Mouse (Mus musculus): ENCODE measurements around the gene Fbxo4. TPM values are rescaled to one million over a fixed set of nuclear protein-coding genes. Genes with fewer than 3 reads are reported as not detected.

Fbxo4 gene
- total and polyA plus RNA-seq, 2 experiments from 2014 or later = 9.8 to 11.4 TPM

GRCm38 (mm10) chr15:3970193-3970592 is 9.2 kb downstream of the Fbxo4 start:
- 97% methylated on average over 6 of the region's 6 CpGs for WGBS
- no peaks in the 10 kb centered on the region for H3K4me1 ChIP-seq (ENCODE audit: insufficient read depth, low read length)
- TF ChIP-seq CTCF (IDR thresholded peaks at IDR 0.05) = no peak
- H3K4me3 ChIP-seq (ENCODE audit: low read depth, low read length) = no peak overlapping the region
- H3K4me2 ChIP-seq (ENCODE audit: low read depth, low read length, poor library complexity, severe bottlenecking) = no peak overlapping the region
- peaks cover 15% of the 10 kb centered on the region for H3K36me3 ChIP-seq (ENCODE audit: insufficient read depth, low read length)
- DNase-seq (ENCODE audit: low spot score) (no peak), ATAC-seq (ENCODE audit: low FRiP score) (no peak)
- H3K9ac ChIP-seq (replicated peaks; ENCODE audit: low read length, poor library complexity, severe bottlenecking) = no peak overlapping the region
- no peaks in the 10 kb centered on the region for H3K27me3 ChIP-seq (ENCODE audit: insufficient read depth, low read length)
- H3K27ac ChIP-seq (ENCODE audit: low read depth, low read length) = no peak overlapping the region
- no peaks in the 10 kb centered on the region for H3K9me3 ChIP-seq (ENCODE audit: low read length)

GRCm38 (mm10) chr15:3969743-3970142 is 9.6 kb downstream of the Fbxo4 start:
- 94% methylated on average over 14 of the region's 14 CpGs for WGBS
- H3K9me3 ChIP-seq (ENCODE audit: low read length) = no peaks in the 10 kb centered on the region
- H3K36me3 ChIP-seq (ENCODE audit: insufficient read depth, low read length) = peaks cover 15% of the 10 kb centered on the region
- H3K27ac ChIP-seq (ENCODE audit: low read depth, low read length) = no peak overlapping the region
- no peak for DNase-seq (ENCODE audit: low spot score)
- no peak overlapping the region for H3K9ac ChIP-seq (replicated peaks; ENCODE audit: low read length, poor library complexity, severe bottlenecking)
- H3K4me2 ChIP-seq (ENCODE audit: low read depth, low read length, poor library complexity, severe bottlenecking) = no peak overlapping the region
- no peak overlapping the region for H3K4me3 ChIP-seq (ENCODE audit: low read depth, low read length)
- no peak for TF ChIP-seq CTCF (IDR thresholded peaks at IDR 0.05)
- no peaks in the 10 kb centered on the region for H3K4me1 ChIP-seq (ENCODE audit: insufficient read depth, low read length)
- no peak for ATAC-seq (ENCODE audit: low FRiP score)
- no peaks in the 10 kb centered on the region for H3K27me3 ChIP-seq (ENCODE audit: insufficient read depth, low read length)

GRCm38 (mm10) chr15:3962251-3962650 is 17.1 kb downstream of the Fbxo4 start:
- DNase-seq (ENCODE audit: low spot score) (no peak), ATAC-seq (ENCODE audit: low FRiP score) (no peak)
- no peak for TF ChIP-seq CTCF (IDR thresholded peaks at IDR 0.05)
- Histone ChIP-seq H3K27ac (ENCODE audit: low read depth, low read length) (no peak overlapping the region), H3K27me3 (ENCODE audit: insufficient read depth, low read length) (no peaks in the 10 kb centered on the region), H3K36me3 (ENCODE audit: insufficient read depth, low read length) (no peaks in the 10 kb centered on the region), H3K4me2 (ENCODE audit: low read depth, low read length, poor library complexity, severe bottlenecking) (no peak overlapping the region), H3K4me3 (ENCODE audit: low read depth, low read length) (no peak overlapping the region), H3K9me3 (ENCODE audit: low read length) (no peaks in the 10 kb centered on the region), H3K9ac (replicated peaks; ENCODE audit: low read length, poor library complexity, severe bottlenecking) (no peak overlapping the region), H3K4me1 (ENCODE audit: insufficient read depth, low read length) (no peaks in the 10 kb centered on the region)
- WGBS = 80% methylated on average over 8 of the region's 8 CpGs

GRCm38 (mm10) chr15:3960094-3960493 is 19.3 kb downstream of the Fbxo4 start:
- Histone ChIP-seq H3K27ac (ENCODE audit: low read depth, low read length) (no peak overlapping the region), H3K4me1 (ENCODE audit: insufficient read depth, low read length) (no peaks in the 10 kb centered on the region), H3K9ac (replicated peaks; ENCODE audit: low read length, poor library complexity, severe bottlenecking) (no peak overlapping the region), H3K4me2 (ENCODE audit: low read depth, low read length, poor library complexity, severe bottlenecking) (no peak overlapping the region), H3K9me3 (ENCODE audit: low read length) (no peaks in the 10 kb centered on the region), H3K36me3 (ENCODE audit: insufficient read depth, low read length) (no peaks in the 10 kb centered on the region), H3K27me3 (ENCODE audit: insufficient read depth, low read length) (no peaks in the 10 kb centered on the region), H3K4me3 (ENCODE audit: low read depth, low read length) (no peak overlapping the region)
- ATAC-seq (ENCODE audit: low FRiP score) (no peak), DNase-seq (ENCODE audit: low spot score) (no peak)
- 39% methylated on average over 1 of the region's 1 CpGs for WGBS
- TF ChIP-seq CTCF (IDR thresholded peaks at IDR 0.05) = no peak

- ATAC-seq (ENCODE audit: low FRiP score) (no peak), DNase-seq (ENCODE audit: low spot score) (peak; percentile 55)
- Histone ChIP-seq H3K36me3 (ENCODE audit: insufficient read depth, low read length) (no peaks in the 10 kb centered on the region), H3K4me1 (ENCODE audit: insufficient read depth, low read length) (no peaks in the 10 kb centered on the region), H3K27ac (ENCODE audit: low read depth, low read length) (no peak overlapping the region), H3K9ac (replicated peaks; ENCODE audit: low read length, poor library complexity, severe bottlenecking) (no peak overlapping the region), H3K4me3 (ENCODE audit: low read depth, low read length) (no peak overlapping the region), H3K27me3 (ENCODE audit: insufficient read depth, low read length) (no peaks in the 10 kb centered on the region), H3K4me2 (ENCODE audit: low read depth, low read length, poor library complexity, severe bottlenecking) (no peak overlapping the region), H3K9me3 (ENCODE audit: low read length) (no peaks in the 10 kb centered on the region)
- 38% methylated on average over 4 of the region's 4 CpGs for WGBS
- TF ChIP-seq CTCF (IDR thresholded peaks at IDR 0.05) = peak; percentile 74
Measured at GRCm38 (mm10) chr15:3957982-3958381, 21.4 kb downstream of the Fbxo4 start.

GRCm38 (mm10) chr15:3954971-3955370 is 24.4 kb downstream of the Fbxo4 start:
- DNase-seq (ENCODE audit: low spot score) = no peak
- ATAC-seq (ENCODE audit: low FRiP score) = no peak

More at GRCm38 (mm10) chr15:3954971-3955370, 24.4 kb downstream of the Fbxo4 start:
- no peak for TF ChIP-seq CTCF (IDR thresholded peaks at IDR 0.05)
- H3K9ac ChIP-seq (replicated peaks; ENCODE audit: low read length, poor library complexity, severe bottlenecking) = no peak overlapping the region
- no peak overlapping the region for H3K4me3 ChIP-seq (ENCODE audit: low read depth, low read length)
- H3K27ac ChIP-seq (ENCODE audit: low read depth, low read length) = no peak overlapping the region
- WGBS = 69% methylated on average over 2 of the region's 2 CpGs
- H3K4me1 ChIP-seq (ENCODE audit: insufficient read depth, low read length) = no peaks in the 10 kb centered on the region
- no peak overlapping the region for H3K4me2 ChIP-seq (ENCODE audit: low read depth, low read length, poor library complexity, severe bottlenecking)
- H3K9me3 ChIP-seq (ENCODE audit: low read length) = no peaks in the 10 kb centered on the region
- no peaks in the 10 kb centered on the region for H3K27me3 ChIP-seq (ENCODE audit: insufficient read depth, low read length)
- H3K36me3 ChIP-seq (ENCODE audit: insufficient read depth, low read length) = no peaks in the 10 kb centered on the region
